Mouse (Mus musculus): ENCODE measurements at regions not wholly inside any gene's neighbourhood (a gene's known extent, or its start where the extent isn't known, plus 50 kb on each side); places are given as distances from the start of the nearest gene placed in this dataset.

DNA sequence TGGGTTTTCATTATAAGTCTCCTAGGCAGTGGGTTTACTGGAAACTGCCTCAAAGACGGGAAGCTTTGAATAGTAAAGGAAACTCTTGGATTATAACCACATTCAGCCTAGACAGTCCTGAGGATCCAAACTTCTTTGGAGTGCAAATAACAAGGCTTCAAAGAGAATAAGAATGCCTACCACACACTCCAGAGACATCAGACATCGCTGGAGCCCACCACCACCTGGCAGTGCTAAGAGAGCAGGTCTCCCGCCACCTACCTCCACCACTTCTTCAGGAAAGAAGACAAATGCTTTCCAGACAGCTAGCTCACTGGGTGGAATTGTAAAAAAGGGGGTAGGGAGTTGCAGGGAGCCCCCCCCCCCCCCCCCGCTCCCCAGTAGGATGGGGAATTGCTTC lies 104.4 kb downstream of the Tas2r134 start:
- TF ChIP-seq CTCF (IDR thresholded peaks at IDR 0.05) (no peak), POLR2A (IDR thresholded peaks at IDR 0.05; ENCODE audit: insufficient read depth, low read depth, low read length) (no peak)
